Comparison of ENCODE assay signal across 1 mouse cellular context in the genomic region with DNA sequence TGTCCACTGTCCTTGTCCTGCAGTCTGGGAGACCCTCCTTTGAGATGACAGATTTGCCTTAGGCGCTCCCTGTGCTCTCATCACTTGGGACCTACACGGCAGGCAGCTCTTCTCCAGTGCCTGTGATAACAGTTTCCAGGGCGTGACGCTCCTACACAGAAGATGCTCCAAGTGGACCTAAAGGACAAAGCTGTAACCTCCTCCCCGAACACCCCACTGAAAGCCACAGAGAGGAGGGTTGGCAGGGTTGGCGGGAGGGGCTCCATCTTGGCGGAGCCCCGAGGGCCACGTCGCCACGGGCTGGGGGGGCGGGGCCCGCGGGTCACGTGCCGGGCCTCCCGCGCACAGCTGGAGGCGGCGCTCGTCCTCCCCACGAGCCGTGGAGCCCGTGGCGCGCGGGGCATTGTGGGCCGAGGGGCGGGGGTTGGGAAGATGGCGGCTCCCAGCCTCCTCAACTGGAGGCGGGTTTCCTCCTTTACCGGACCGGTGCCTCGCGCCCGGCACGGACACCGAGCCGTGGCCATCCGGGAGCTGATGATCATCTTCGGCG.
A peak's percentile ranks its signal among the peaks of the same experiment; 100 is the strongest.
TF ChIP-seq lines count a peak whose summit lies in the region.

No protein-coding gene starts in this region.

TF ChIP-seq in CH12.LX, 34 proteins besides CTCF, POLR2A, EP300 and RAD21 (continued from another document):
- TF ChIP-seq KAT2A (IDR thresholded peaks at IDR 0.05; ENCODE audit: insufficient replicate concordance, low read length) (no peak), MXI1 (IDR thresholded peaks at IDR 0.05; ENCODE audit: low read depth, low read length) (peak; percentile 82; the same call in 1 of the 2 replicates), PAX5 (IDR thresholded peaks at IDR 0.05; ENCODE audit: low read length) (no peak), USF1 (IDR thresholded peaks at IDR 0.05; ENCODE audit: low read depth, low read length) (peak; percentile 94), MAFK (IDR thresholded peaks at IDR 0.05; ENCODE audit: insufficient replicate concordance, low read length) (no peak), ELF1 (IDR thresholded peaks at IDR 0.05; ENCODE audit: low read depth, low read length) (no peak; the same call in 1 of the 2 replicates), MAZ (IDR thresholded peaks at IDR 0.05; ENCODE audit: low read depth, low read length) (peak; percentile 85), POLR2AphosphoS2 (IDR thresholded peaks at IDR 0.05; ENCODE audit: low read depth, low read length) (no peak), CHD1 (IDR thresholded peaks at IDR 0.05; ENCODE audit: low read depth, low read length) (no peak), CHD2 (IDR thresholded peaks at IDR 0.05; ENCODE audit: low read length) (peak; percentile 74; the same call in 1 of the 2 replicates), ZKSCAN1 (IDR thresholded peaks at IDR 0.05; ENCODE audit: borderline replicate concordance, low read depth, low read length) (no peak), ZC3H11A (IDR thresholded peaks at IDR 0.05; ENCODE audit: low read depth, low read length) (no peak), ZMIZ1 (IDR thresholded peaks at IDR 0.05; ENCODE audit: low read depth, low read length) (0 out of 2 replicates have a peak, but pooled peaks have one; percentile 53), UBTF (IDR thresholded peaks at IDR 0.05; ENCODE audit: low read depth, low read length) (no peak), TCF12 (IDR thresholded peaks at IDR 0.05; ENCODE audit: low read depth, low read length) (peak; percentile 75), BHLHE40 (IDR thresholded peaks at IDR 0.05; ENCODE audit: low read depth, low read length) (peak; percentile 98), JUND (conservative IDR thresholded peaks at IDR 0.05; ENCODE audit: low read depth, low read length) (no peak), E2F4 (IDR thresholded peaks at IDR 0.05; ENCODE audit: insufficient replicate concordance, low read depth, low read length) (no peak), USF2 (conservative IDR thresholded peaks at IDR 0.05; ENCODE audit: low read depth, low read length) (peak; percentile 77), ZNF384 (IDR thresholded peaks at IDR 0.05; ENCODE audit: low read depth, low read length) (no peak), SIN3A (IDR thresholded peaks at IDR 0.05; ENCODE audit: low read length) (no peak; the same call in 1 of the 2 replicates)
